Mouse (Mus musculus) small intestine, adult 10 weeks (tissue): ENCODE data around the gene Coq7. TPM values are rescaled to one million over a fixed set of nuclear protein-coding genes. Genes with fewer than 3 reads are reported as not detected.

Experiments
- polyA plus RNA-seq: library from polyadenylated mRNA; stranded (reverse); fragments of 350-450 nt; fragmentation: Illumina TruSeq; extraction: RNeasy Lipid Tissue Mini Kit (QIAGEN cat#74804); gene quantifications from one replicate; pipeline ENCODE4 v1.2.3, GENCODE M21; 2014; ENCODE audit warnings: low replicate concordance

The Coq7 gene
- polyA plus RNA-seq: 8.7 TPM

DNA sequence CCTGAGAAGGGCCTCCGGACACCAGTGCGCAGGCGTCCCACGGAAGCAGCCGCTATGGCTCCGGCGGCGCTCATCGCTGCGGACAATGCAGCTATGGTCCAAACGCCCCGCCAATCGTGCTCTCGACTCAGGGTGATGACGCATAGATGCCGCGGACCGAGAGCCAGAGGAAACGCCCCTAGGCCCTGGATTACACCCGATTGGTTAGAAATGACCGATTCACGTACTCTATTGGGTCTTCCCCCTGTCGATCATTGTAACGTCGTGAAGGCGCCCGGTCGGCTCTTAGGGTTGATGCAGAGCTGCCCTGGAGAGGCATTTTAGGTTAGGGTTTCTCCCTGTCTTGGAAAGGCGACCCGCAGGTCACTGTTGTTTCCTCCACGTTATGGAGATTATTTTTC is at the start of gene Coq7:
Gene Coq7 (minus strand): TSS at position 179 of the 401 bp plus-strand sequence.

GRCm38 (mm10) chr7:118491431-118492147 is 41.6 kb downstream of the Coq7 start, which contains the start of gene Itpripl2:
Gene Itpripl2, minus strand, starts transcription at chr7:118491975.

Other genes with a start within 250 kb of the Coq7 start
- gene Syt17, start 85.1 kb downstream of the Coq7 start, polyA plus RNA-seq: 0.37 TPM
- 35.8 TPM for gene Itpripl2, start 41.4 kb downstream of the Coq7 start, polyA plus RNA-seq
- gene Tmc7, start 51.4 kb upstream of the Coq7 start, polyA plus RNA-seq: 10.0 TPM
- 83.4 TPM for gene Tmc5, start 63.9 kb upstream of the Coq7 start, polyA plus RNA-seq
- gene Gde1, start 172.4 kb upstream of the Coq7 start, polyA plus RNA-seq: 265 TPM
- gene Ccp110, start 179.2 kb upstream of the Coq7 start, polyA plus RNA-seq: 13.6 TPM
- gene Vps35l, start 206.9 kb upstream of the Coq7 start, polyA plus RNA-seq: 5.0 TPM